Comparison of ENCODE assay signal across 12 mouse cellular contexts in the genomic region with DNA sequence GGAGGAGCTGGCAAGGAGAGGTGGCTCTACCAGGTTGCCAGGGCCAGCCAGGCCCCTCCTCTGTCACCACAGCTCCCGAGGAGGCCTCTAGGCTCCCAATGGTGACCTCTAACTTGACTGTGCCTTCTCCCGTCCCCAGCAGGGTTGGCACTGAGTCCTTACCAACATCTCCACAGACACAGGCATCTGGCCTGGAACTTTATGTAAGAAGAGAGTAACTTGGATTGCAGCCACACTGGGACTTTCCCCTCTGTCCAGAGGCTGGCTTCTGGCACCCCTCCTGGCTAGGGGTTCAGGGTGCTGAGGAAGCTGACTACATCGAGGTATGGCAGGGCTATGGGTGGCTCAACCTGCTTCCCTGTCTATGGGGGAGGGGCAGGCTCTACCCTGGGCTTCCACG. TPM values are rescaled to one million over a fixed set of nuclear protein-coding genes. Genes with fewer than 3 reads are reported as not detected.
DNase-seq lines count a peak whose midpoint lies in the region; ATAC-seq lines count a peak whose summit lies in the region.
"Had no signal": no experiment of that assay in that cellular context is flagged by ENCODE, and none has a peak within 500 bp of the region (broad histone marks: within the 10 kb centered on the region; RNA-seq: fewer than 3 reads in every experiment).

No protein-coding gene starts in this region.

- DNase-seq in heart, embryonic 10.5 days (ENCODE audit: low spot score), result no peak
- peak; percentile 51 for DNase-seq in 3134 (ENCODE audit: extremely low read depth, insufficient read length, low spot score)
- peak; percentile 77 for DNase-seq in adrenal gland, adult 2 months
- DNase-seq in heart, postnatal 4 days, result peak; percentile 41
- DNase-seq in embryo, embryonic 9.5 days (ENCODE audit: extremely low spot score), result no peak
- no peak for DNase-seq in layer of hippocampus, adult 18-20 months (ENCODE audit: low spot score in 2 of 2)
- no peak for DNase-seq in natural killer cell, adult 2 months (ENCODE audit: low spot score in 2 of 2)
- DNase-seq: liver, embryonic 13.5 days had no signal

- H3K4me3 ChIP-seq in heart, embryonic 15.5 days, result no peak overlapping the region
- H3K4me3 ChIP-seq in heart, embryonic 10.5 days, result no peak overlapping the region
- H3K4me3 ChIP-seq: liver, embryonic 13.5 days; stomach, embryonic 15.5 days had no signal

- WGBS in heart, embryonic 15.5 days, result 54% methylated on average over 4 of the region's 4 CpGs
- 75% methylated on average over 4 of the region's 4 CpGs for WGBS in heart, embryonic 10.5 days

- H3K4me2 ChIP-seq in heart, embryonic 15.5 days, result no peak overlapping the region
- H3K4me2 ChIP-seq: liver, embryonic 13.5 days; stomach, embryonic 15.5 days had no signal

- H3K27ac ChIP-seq in heart, embryonic 15.5 days, result peak overlapping the region; percentile 21; the same call in 1 of the 2 replicates
- H3K27ac ChIP-seq in heart, embryonic 10.5 days, result no peak overlapping the region
- H3K27ac ChIP-seq: liver, embryonic 13.5 days; stomach, embryonic 15.5 days had no signal

- ATAC-seq in heart, embryonic 15.5 days (replicated peaks; ENCODE audit: insufficient number of reproducible peaks, insufficient read depth, low FRiP score, low read depth), result no peak
- ATAC-seq: forebrain, embryonic 16.5 days had no signal

- H3K9me3 ChIP-seq in heart, embryonic 15.5 days (replicated peaks), result no peaks in the 10 kb centered on the region
- no peaks in the 10 kb centered on the region for H3K9me3 ChIP-seq in heart, embryonic 10.5 days
- H3K9me3 ChIP-seq: liver, embryonic 13.5 days; stomach, embryonic 15.5 days had no signal

- H3K4me1 ChIP-seq in heart, embryonic 15.5 days (replicated peaks), result peaks cover 30% of the 10 kb centered on the region
- H3K4me1 ChIP-seq in heart, embryonic 10.5 days, result peaks cover 14% of the 10 kb centered on the region
- H3K4me1 ChIP-seq: liver, embryonic 13.5 days; stomach, embryonic 15.5 days had no signal

- no peak overlapping the region for H3K9ac ChIP-seq in heart, embryonic 15.5 days
- H3K9ac ChIP-seq: liver, embryonic 13.5 days; stomach, embryonic 15.5 days had no signal

- peaks cover 6% of the 10 kb centered on the region; the same call in 1 of the 2 replicates for H3K36me3 ChIP-seq in heart, embryonic 15.5 days
- H3K36me3 ChIP-seq in heart, embryonic 10.5 days, result peaks cover 15% of the 10 kb centered on the region; the same call in 1 of the 2 replicates
- H3K36me3 ChIP-seq: liver, embryonic 13.5 days had no signal

- no peaks in the 10 kb centered on the region for H3K27me3 ChIP-seq in heart, embryonic 15.5 days
- 0 out of 2 replicates have a peak, but pooled peaks cover 5% of the 10 kb centered on the region for H3K27me3 ChIP-seq in heart, embryonic 10.5 days (ENCODE audit: insufficient read depth, poor library complexity, severe bottlenecking)
- H3K27me3 ChIP-seq: liver, embryonic 13.5 days; stomach, embryonic 15.5 days had no signal

RNA-seq across cellular contexts. Expression of a gene that starts 13.7 kb away (rescaled TPM):
- polyA plus RNA-seq in heart, embryonic 15.5 days (2015; fragmentation: Nextera tagmentation; extraction: Ambion mirVana), result 4.9 and 6.0 TPM in 2 replicates
- polyA plus RNA-seq in heart, embryonic 10.5 days (2016; fragmentation: Nextera tagmentation; extraction: Ambion mirVana), result 2.8 and 3.0 TPM in 2 replicates
- 100 to 1,000 TPM; 117 to 125 TPM for total RNA-seq in adrenal gland, adult 2 months (2021)
- polyA plus RNA-seq in adrenal gland, adult 2 months (2012; rRNA removed), result 130 and 137 TPM in 2 replicates
- total RNA-seq in heart, postnatal 4 days (2021), result 10 to 100 TPM; 18.3 to 21.0 TPM
- total RNA-seq in layer of hippocampus, adult 18-20 months (2021), result 100 to 1,000 TPM; 139 to 155 TPM
- total RNA-seq: MEL had no signal

Comparison
In these comparisons a context has a peak if more than half of its experiments do, and no peak if none do; other contexts are left out.
1. DNase-seq: peak in 3134 (single experiment), adrenal gland, adult 2 months (single experiment) and heart, postnatal 4 days (single experiment); none in heart, embryonic 10.5 days (single experiment), embryo, embryonic 9.5 days (single experiment), layer of hippocampus, adult 18-20 months (0 of 2) and natural killer cell, adult 2 months (0 of 2).
2. RNA of a gene that starts 13.7 kb away (total RNA-seq): 139 to 155 TPM in layer of hippocampus, adult 18-20 months and 117 to 125 TPM in adrenal gland, adult 2 months; 18.3 to 21.0 TPM in heart, postnatal 4 days; every median in the first group is over 4 times any median in the second.